Mouse (Mus musculus): ENCODE results near the gene Spata13. TPM values are rescaled to one million over a fixed set of nuclear protein-coding genes. Genes with fewer than 3 reads are reported as not detected.

Spata13 gene
- total RNA-seq, 2 experiments from 2014 or later: 2.4 to 2.8 TPM

GRCm38 (mm10) chr14:60709749-60710148 is 75.9 kb downstream of the Spata13 start:
- intact Hi-C loops (cut with DNase I): no loop called here
- no peak for DNase-seq

DNA sequence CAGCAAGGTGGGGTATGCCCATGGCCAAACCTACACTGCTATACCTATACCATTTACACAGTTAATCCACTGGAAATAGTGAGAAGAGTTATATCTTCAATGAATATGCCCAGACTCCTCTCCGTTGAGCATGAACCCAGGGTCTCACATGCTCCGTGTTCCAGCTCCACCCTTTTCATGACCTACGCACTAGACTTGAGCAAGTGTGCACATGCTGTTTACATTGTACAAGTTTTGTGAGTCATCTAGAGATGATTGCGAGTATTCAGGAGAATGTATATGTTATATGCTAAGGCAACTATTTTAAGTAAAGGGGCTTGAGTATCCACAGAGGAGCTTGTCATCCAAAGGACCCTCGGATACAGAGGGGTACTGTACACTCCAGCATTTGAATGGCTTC is 77.4 kb downstream of the Spata13 start:
- intact Hi-C loops (cut with DNase I): loop anchor here (1.0 kb wide), 1 partner anchor 60 kb away; no protein-coding TSS in a partner anchor

DNA sequence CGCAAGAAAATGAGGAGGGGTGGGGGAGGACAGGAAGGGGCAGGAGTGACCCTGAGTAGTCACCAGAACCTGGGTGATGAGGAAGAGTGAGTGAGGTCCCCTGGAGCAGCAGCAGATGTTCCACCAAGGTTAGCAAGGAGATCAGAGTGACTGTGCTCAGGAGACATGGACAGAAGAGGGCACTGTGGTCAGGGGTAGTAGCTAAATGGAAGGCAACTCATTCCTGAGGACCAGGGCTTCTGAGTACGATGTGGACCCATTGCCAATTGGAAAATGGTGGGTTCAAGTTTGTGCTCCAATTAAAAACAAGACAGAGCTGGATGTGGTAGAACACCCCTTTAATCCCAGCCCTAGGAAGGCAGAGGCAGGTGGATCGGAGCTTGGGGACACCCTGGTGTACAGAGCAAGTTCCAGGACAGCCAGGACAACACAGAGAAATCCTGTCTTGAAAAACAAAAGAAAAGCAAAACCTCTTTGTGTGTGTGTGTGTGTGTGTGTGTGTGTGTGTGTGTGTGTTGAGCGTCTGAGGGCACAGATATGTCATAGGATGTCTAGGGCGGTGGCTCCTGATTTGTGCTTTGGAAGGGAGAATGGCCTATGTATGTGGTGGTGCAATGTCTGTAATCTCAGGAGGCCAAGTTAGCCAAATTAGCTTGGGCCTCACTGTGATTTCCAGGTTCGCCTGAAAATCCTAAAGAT is 77.9 kb downstream of the Spata13 start:
- intact Hi-C loops (cut with DNase I): loop anchor here (1.0 kb wide), 1 partner anchor 60 kb away; no protein-coding TSS in a partner anchor
- DNase-seq: no peak

More for the DNA sequence above, 77.4 kb downstream of the Spata13 start:
- no peak for DNase-seq

DNA sequence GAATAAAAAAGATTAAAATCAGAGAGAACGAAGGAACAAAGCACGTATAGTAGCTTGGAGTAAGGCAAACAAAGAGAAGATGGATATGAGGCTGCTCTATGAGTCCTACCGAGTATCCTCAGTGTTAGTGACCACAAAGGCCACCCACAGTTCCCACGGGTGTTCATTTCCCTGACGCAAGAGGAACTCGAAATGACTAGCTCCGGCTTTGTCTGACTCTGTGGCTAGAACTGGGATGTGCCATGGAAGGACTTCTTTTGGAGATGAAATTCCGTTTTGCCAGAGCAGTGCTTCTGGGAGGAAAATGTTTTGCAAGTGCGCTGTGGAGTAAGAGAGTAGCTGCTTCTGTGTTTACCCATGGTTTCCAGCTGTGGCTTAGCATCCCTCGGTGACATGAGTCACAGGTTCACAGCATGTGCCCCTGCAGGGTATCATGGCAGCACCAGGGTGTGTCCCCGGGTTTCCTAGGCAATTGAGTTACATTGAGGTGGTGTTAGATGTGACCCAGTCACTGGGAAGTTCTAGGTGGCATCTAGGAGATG is 78.6 kb downstream of the Spata13 start:
- intact Hi-C loops (cut with DNase I): no loop called here
- no peak for DNase-seq

DNA sequence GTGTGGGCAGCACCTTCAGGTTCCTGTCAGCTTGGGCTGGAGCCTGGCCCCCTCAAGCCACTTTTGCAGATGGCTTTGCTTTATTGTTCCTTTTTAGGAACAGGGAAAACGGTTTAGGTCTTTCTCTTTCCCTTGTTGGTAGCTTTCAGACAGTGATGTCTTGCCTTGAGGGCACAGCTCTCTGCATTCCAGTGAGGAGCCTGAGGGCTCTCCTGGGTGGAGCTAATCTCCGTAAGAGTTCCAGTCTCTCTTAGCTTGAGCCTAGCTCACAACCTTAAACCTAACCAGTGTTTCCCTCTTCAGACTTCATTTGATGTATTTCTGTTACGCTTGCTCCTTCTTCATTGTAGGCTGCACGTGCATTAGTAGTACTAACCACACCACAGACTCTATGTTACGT is 81.9 kb downstream of the Spata13 start:
- intact Hi-C loops (cut with DNase I): no loop called here
- no peak for DNase-seq

- intact Hi-C loops (cut with DNase I): no loop called here
- DNase-seq: no peak
These were observed 87.5 kb downstream of the Spata13 start for GRCm38 (mm10) chr14:60721304-60721703.

DNA sequence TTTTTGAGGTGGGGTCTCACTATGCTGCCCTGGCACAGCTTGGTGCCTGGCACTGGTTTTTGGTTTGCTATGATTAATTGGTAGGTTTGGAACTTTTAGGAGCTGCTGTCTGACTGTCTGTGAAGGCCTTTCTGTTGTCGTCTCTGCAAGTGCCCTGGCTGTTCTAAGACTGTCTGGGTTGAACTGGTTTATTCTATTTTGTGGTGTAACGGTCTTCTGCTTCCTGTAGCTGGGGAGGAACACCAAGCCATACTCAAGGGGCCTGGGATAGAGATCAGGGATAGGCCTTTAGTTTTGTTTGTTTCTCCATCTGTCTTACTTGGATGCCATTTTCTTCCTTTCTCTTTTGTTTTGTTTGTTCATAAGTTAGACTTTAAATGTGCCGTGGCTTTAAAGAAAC is 88.1 kb downstream of the Spata13 start:
- DNase-seq: no peak
- intact Hi-C loops (cut with DNase I): no loop called here

GRCm38 (mm10) chr14:60726091-60726490 is 92.3 kb downstream of the Spata13 start:
- DNase-seq: no peak
- intact Hi-C loops (cut with DNase I): no loop called here

GRCm38 (mm10) chr14:60727130-60727529 is 93.3 kb downstream of the Spata13 start:
- DNase-seq: no peak
- intact Hi-C loops (cut with DNase I): no loop called here

GRCm38 (mm10) chr14:60732081-60732480 is 98.3 kb downstream of the Spata13 start:
- intact Hi-C loops (cut with DNase I): no loop called here
- no peak for DNase-seq

DNA sequence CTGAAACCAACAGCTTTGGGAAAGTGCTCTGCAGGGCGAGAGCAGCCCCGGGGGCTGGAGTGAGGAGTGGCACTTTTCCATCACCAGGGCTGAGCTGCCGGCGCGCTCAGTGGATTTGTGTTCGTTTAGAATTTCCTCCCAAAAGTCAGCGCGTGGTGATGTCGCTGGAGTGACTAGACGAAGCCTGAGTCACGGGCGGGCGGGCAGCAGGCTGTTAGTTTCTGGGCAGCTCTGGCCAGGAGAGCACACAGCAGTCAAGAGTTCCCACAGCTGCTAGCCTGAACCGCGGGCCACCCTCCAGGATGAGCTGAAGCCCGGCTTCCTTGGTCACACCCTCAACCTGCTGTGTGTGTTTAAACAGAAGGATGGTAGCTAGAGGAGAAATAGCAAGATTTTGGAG is 99.0 kb downstream of the Spata13 start:
- DNase-seq: peak; percentile 39 to 44
- intact Hi-C loops (cut with DNase I): no loop called here

DNA sequence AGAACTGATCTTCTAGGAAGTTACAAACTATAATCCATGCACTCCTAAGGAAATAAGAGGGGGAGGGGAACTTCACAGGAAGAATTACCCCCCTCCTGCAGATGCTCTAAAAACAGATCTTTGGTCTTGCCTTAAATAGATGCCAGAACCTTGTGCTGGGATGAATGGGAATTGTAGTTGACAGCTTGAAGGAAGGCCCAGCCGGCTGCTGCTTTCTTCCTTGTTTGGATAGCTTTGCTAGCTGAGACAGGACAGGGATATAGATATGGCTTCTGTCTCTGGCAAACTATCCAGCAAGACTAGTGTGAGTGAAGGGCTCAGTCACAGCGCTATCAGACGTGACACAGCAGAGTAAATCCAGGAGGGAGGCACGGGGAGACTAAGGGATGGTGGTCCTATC is 99.9 kb downstream of the Spata13 start:
- intact Hi-C loops (cut with DNase I): no loop called here
- no peak for DNase-seq

- intact Hi-C loops (cut with DNase I): no loop called here
These were observed 101.4 kb downstream of the Spata13 start for GRCm38 (mm10) chr14:60735206-60735605.

DNA sequence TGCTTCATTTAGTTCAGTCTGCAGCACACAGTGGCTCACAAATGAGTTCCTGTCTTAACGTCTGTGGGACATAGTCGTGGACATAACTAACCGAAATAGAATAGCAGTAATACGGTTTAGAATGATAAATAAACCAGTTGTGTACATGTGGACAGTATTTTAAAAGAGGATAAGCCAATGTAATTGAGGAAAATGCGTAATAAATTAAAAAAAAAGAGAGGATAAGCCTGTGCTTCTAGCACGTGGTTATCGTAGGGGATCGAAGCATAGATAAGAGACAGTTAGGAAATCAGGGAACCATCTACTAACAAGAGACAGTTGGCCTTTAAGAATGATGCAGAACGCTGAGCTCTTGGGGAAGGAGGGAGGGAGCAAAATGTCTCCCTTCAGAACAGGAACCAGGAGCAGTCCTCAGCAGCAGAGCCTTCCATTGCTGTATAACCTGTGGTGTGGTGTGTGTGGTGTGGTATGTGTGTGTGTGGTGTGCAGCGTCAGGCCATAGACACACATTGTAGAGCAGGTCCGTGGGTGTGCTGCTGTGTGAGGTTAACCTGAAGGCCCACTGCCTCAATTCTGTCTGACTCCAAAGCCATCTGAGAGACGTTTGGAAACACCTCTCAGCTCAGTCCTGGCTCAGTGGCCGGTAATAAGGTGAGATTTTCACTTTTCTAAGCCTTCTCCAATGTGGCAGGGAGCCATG is 102.2 kb downstream of the Spata13 start:
- intact Hi-C loops (cut with DNase I): no loop called here
- no peak for DNase-seq

More at GRCm38 (mm10) chr14:60735206-60735605, 101.4 kb downstream of the Spata13 start:
- no peak for DNase-seq

- peak in 1 of 2 experiments; percentile 24 for DNase-seq
- intact Hi-C loops (cut with DNase I): no loop called here
These were observed 102.9 kb downstream of the Spata13 start for GRCm38 (mm10) chr14:60736591-60737192.

DNA sequence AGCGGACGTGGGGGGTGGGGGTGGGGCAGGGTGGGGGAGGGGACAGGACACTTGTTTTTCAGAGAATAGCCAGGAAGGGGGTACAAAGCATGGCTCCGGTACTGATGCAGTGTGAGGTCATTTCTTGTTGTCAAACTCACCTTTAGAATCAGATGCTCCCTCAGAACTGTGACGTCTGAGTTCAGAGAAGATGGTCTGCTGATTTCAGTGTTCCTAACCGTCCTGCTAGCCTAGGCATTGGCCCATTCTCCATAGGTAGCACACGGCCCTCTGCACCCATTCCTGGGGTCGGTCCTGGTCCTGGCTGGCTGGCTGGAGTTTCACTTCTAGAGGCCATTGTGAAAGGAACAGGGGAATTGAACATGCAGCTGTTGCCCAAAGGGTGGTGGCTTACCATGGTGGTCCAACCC is 103.4 kb downstream of the Spata13 start:
- no peak for DNase-seq
- intact Hi-C loops (cut with DNase I): no loop called here

GRCm38 (mm10) chr14:60738434-60738938 is 104.7 kb downstream of the Spata13 start:
- no peak for DNase-seq
- intact Hi-C loops (cut with DNase I): no loop called here

GRCm38 (mm10) chr14:60739155-60739554 is 105.4 kb downstream of the Spata13 start:
- no peak for DNase-seq
- intact Hi-C loops (cut with DNase I): no loop called here

- intact Hi-C loops (cut with DNase I): no loop called here
- no peak for DNase-seq
These were observed 105.8 kb downstream of the Spata13 start for GRCm38 (mm10) chr14:60739616-60740015.

GRCm38 (mm10) chr14:60740507-60740906 is 106.7 kb downstream of the Spata13 start:
- DNase-seq: no peak
- intact Hi-C loops (cut with DNase I): no loop called here

DNA sequence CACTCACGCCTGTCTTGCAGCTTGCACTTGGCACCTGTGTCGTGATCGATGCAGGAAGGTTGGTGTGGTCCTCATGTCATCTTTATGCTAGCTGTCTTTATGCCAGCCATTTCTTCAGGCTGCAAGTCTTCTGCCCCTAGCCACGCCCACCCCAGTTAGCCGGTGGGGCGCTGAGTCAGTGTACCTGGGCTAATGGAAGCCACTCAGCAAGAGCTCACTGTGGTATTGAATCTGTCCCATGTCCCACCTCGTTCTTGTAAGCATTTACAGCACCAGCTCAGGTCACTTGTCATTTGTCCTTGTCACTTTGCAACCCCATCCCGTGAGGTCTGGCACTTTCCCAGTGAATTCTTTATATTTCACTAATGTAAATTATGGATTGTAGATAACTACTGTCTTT is 107.2 kb downstream of the Spata13 start:
- intact Hi-C loops (cut with DNase I): no loop called here
- no peak for DNase-seq
